Mouse (Mus musculus) neural tube, embryonic 11.5 days (tissue): Measurements from ENCODE around the gene Psen2. TPM values are rescaled to one million over a fixed set of nuclear protein-coding genes. Genes with fewer than 3 reads are reported as not detected.
A peak's percentile ranks its signal among the peaks of the same experiment; 100 is the strongest.

ENCODE experiments used
- ATAC-seq: fragments of 200-750 bp; cut with Nextera tagmentation; 2 replicates; pipeline ENCODE4 v1.8.0; 2017; ENCODE audit warnings: moderate number of reproducible peaks, mild to moderate bottlenecking, moderate TSS enrichment, moderate library complexity; ENCODE audit not compliant: insufficient read depth, low FRiP score, low TSS enrichment
- DNase-seq: peaks from one replicate; pipeline ENCODE4 v3.0.0-alpha.2; 2015; ENCODE audit warnings: low spot score
- H3K27ac ChIP-seq: fragments of 300-500 bp; sonication (generic); 2 replicates; pipeline ENCODE4 v1.5.1; 2014; ENCODE audit warnings: low read depth, mild to moderate bottlenecking, low read length
- H3K27me3 ChIP-seq: fragments of 300-500 bp; sonication (generic); 2 replicates; pipeline ENCODE4 v1.6.1; 2014; ENCODE audit warnings: mild to moderate bottlenecking, low read length, mixed read lengths; ENCODE audit not compliant: control insufficient read depth, insufficient read depth
- H3K36me3 ChIP-seq: fragments of 300-500 bp; sonication (generic); 2 replicates; pipeline ENCODE4 v1.6.1; 2014; ENCODE audit warnings: mild to moderate bottlenecking, low read length, moderate library complexity, mixed read lengths; ENCODE audit not compliant: control insufficient read depth, insufficient read depth
- H3K4me1 ChIP-seq: fragments of 300-500 bp; sonication (generic); 2 replicates; pipeline ENCODE4 v1.6.1; 2014; ENCODE audit warnings: low read length, mixed read lengths; ENCODE audit not compliant: control insufficient read depth, insufficient read depth
- H3K4me2 ChIP-seq: fragments of 300-500 bp; sonication (generic); 2 replicates; pipeline ENCODE4 v1.6.1; 2014; ENCODE audit warnings: low read depth, mild to moderate bottlenecking, moderate library complexity
- H3K4me3 ChIP-seq: fragments of 300-500 bp; sonication (generic); 2 replicates; pipeline ENCODE4 v1.5.1; 2014; ENCODE audit warnings: low read depth, low read length
- H3K9ac ChIP-seq: fragments of 300-500 bp; sonication (generic); 2 replicates; pipeline ENCODE4 v1.6.1; 2014; ENCODE audit warnings: mild to moderate bottlenecking, low read length
- H3K9me3 ChIP-seq: fragments of 300-500 bp; sonication (generic); 2 replicates; pipeline ENCODE4 v1.6.1; 2016; ENCODE audit warnings: low read length; ENCODE audit not compliant: control insufficient read depth
- WGBS: fragments of 180-500 bp; shearing (Covaris S2); extraction: QIAGEN DNeasy Blood & Tissue Kit; methylation state at CpG from one replicate; pipeline ENCODE4 v1.1.7; 2014; 5-methylcytosine and 5-hydroxymethylcytosine counted together
- polyA plus RNA-seq: library from polyadenylated mRNA; unstranded; fragments of >200 nt; fragmentation: Nextera tagmentation; extraction: Ambion mirVana; gene quantifications from 2 replicates; pipeline ENCODE4 v1.2.1, GENCODE M21; 2014

Psen2 gene
- polyA plus RNA-seq, 1 experiment from 2014 or later, result 7.5 TPM

DNA sequence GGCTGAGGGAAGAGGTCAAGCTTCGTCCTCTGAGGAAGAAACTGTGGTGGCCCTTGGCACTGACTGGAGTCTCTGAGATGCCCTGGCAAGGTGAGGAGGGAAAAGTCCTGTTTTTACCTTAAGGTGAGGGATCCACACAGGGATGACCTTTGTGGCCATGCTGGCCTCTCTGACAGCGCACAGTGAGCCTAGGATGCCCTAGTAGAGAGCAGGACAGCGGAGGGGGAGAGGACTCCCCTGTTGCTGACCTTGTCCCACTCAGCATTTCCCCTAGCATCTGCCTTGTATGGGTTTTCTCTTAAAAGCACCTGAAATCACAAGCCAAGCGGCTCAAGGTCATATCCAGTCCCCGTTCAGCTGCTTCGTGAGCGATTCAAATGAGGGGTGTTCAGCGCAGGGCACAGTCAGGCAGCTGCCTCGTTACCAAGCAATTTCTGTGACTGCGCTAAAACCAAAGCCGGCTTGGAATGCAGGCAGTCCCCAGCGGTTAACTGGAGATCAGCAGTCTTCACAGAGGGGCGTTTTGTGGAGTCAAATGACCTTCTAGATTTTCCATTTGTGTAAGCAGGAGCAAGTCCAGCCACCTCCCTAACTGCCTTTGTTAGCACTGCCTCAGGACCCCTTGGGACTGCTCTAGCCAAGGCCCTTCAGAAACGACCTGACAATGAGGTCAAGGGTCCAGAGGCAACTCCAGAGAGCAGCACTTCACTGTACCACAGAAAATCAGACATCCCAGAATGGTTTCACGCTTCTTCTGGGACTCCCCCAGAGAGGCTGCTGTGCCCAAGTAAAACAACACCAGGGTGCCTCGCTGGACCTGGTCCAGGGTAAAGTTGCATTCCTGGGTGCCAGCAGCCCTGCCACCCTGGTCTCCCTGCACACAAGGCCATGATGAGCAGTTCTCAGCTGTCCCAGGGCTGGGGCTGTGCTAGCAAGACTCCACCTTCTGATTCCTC is 20.9 kb upstream of the Psen2 start:
- no peaks in the 10 kb centered on the region for H3K36me3 ChIP-seq
- H3K4me1 ChIP-seq, result peaks cover 7% of the 10 kb centered on the region
- DNase-seq, result peak; percentile 66
- peak overlapping the region; percentile 37 for H3K9ac ChIP-seq
- no peaks in the 10 kb centered on the region for H3K27me3 ChIP-seq
- 25% methylated on average over 16 of the region's 16 CpGs for WGBS
- H3K9me3 ChIP-seq, result no peaks in the 10 kb centered on the region
- no peak overlapping the region for H3K4me2 ChIP-seq
- H3K4me3 ChIP-seq, result no peak overlapping the region
- peak; percentile 41; the same call in 1 of the 2 replicates for ATAC-seq
- H3K27ac ChIP-seq, result 0 out of 2 replicates have a peak overlapping the region, but pooled peaks have one; percentile 44

DNA sequence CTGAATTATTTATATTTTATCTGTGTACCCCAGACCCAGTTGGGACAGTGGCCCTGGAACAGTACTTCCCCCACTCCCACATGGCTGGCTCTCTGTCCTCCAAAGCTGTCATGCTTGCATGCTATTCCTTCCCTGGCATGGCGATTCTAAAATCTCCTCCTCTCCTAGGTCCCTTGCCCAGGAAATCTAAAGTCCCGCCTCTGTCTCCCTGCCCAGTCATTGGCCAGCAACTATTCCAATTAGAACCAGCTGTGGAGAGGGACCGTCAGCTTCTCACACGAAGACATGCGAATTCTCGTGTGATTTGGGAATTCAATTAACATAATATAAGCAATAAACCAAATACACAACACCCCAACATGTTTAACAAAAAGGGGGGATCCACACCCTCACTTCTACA is 19.3 kb upstream of the Psen2 start:
- H3K4me2 ChIP-seq, result no peak overlapping the region
- WGBS, result 63% methylated on average over 6 of the region's 6 CpGs
- ATAC-seq, result no peak

DNA sequence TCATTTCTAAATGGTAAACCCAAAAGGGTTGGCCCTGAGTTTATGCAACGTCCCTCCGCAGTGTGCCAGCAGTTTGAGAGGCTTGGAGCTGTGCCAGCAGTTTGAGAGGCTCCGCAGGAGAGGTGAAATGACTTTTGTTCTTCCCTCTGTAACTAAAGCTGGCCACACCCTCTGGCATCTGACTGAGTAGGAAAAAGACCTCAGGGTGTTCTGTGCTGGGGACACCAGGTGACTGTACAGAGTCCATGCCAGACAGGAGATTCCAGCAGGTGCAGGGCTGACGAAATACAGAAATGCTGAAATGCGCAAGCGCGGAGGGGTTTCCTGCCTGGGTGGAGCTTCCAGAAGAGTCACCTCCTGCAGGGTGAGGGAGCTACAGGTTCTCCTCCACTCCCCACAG is 16.4 kb upstream of the Psen2 start:
- H3K4me2 ChIP-seq, result no peak overlapping the region

More for the DNA sequence above, 19.3 kb upstream of the Psen2 start:
- Histone ChIP-seq H3K9ac (no peak overlapping the region), H3K27ac (no peak overlapping the region), H3K36me3 (no peaks in the 10 kb centered on the region), H3K27me3 (no peaks in the 10 kb centered on the region), H3K9me3 (no peaks in the 10 kb centered on the region), H3K4me1 (peaks cover 7% of the 10 kb centered on the region), H3K4me3 (no peak overlapping the region)
- no peak for DNase-seq

DNA sequence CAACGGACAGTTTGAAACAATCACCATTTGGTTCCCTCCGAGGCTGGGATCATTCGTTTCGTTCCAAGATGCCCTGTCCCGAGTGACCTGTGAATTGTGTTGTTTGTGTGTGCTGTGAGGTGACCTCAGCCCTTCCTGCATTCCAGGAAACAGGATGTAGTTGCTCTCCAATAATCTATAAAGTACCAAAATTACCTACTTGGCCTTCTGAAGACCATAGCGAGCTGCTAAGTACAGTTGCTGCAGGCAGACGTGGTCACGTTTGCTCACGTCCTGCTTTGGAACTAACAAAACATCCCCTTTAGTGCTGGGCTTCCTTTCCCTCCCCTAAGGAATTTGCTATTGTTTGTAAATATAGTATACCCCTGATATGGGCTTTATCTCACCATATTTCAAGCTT is 14.3 kb upstream of the Psen2 start:
- no peaks in the 10 kb centered on the region for H3K36me3 ChIP-seq
- no peaks in the 10 kb centered on the region for H3K4me1 ChIP-seq
- H3K9ac ChIP-seq, result no peak overlapping the region
- H3K27ac ChIP-seq, result no peak overlapping the region
- WGBS, result 82% methylated on average over 9 of the region's 9 CpGs
- H3K4me3 ChIP-seq, result no peak overlapping the region
- DNase-seq (no peak), ATAC-seq (no peak)
- no peaks in the 10 kb centered on the region for H3K9me3 ChIP-seq
- H3K4me2 ChIP-seq, result no peak overlapping the region
- H3K27me3 ChIP-seq, result no peaks in the 10 kb centered on the region

More for the DNA sequence above, 16.4 kb upstream of the Psen2 start:
- Histone ChIP-seq H3K9me3 (no peaks in the 10 kb centered on the region), H3K9ac (no peak overlapping the region), H3K27ac (no peak overlapping the region), H3K36me3 (no peaks in the 10 kb centered on the region), H3K4me1 (peaks cover 7% of the 10 kb centered on the region), H3K4me3 (no peak overlapping the region), H3K27me3 (no peaks in the 10 kb centered on the region)
- no peak for ATAC-seq
- WGBS, result 52% methylated on average over 7 of the region's 7 CpGs
- no peak for DNase-seq

DNA sequence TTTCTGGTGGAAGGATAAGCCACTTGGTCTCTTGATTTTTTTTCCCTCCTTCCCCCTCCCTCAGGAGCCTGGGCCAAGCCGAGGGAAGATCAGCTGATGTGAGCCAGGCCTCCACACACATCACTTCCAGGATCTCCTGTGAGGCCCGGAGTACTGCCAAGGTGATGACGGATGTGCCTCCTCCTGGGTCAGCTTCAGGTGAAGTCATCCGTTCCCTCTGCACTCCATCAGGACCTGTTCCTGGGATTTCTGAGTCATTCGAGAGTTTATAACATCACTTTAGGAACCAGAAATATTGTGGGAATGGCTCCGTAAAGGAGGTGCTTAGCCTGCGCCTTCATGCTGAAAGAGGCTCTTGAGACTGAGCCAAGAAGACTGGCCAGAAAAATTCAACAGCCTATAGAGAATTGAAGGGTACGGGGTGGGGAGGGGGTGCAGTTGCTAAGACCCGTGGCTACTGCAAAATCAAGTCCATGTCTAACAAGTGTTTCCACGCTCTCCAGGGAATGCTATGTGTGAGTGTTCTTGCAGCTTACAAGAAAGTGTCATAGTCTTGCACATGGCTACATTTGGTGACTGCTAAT is 11.6 kb upstream of the Psen2 start:
- WGBS, result 85% methylated on average over 10 of the region's 10 CpGs
- no peaks in the 10 kb centered on the region for H3K36me3 ChIP-seq
- no peak overlapping the region for H3K27ac ChIP-seq
- no peaks in the 10 kb centered on the region for H3K4me1 ChIP-seq
- H3K27me3 ChIP-seq, result no peaks in the 10 kb centered on the region
- no peak for DNase-seq
- H3K4me2 ChIP-seq, result no peak overlapping the region
- no peaks in the 10 kb centered on the region for H3K9me3 ChIP-seq
- H3K9ac ChIP-seq, result no peak overlapping the region
- H3K4me3 ChIP-seq, result no peak overlapping the region
- ATAC-seq, result no peak

DNA sequence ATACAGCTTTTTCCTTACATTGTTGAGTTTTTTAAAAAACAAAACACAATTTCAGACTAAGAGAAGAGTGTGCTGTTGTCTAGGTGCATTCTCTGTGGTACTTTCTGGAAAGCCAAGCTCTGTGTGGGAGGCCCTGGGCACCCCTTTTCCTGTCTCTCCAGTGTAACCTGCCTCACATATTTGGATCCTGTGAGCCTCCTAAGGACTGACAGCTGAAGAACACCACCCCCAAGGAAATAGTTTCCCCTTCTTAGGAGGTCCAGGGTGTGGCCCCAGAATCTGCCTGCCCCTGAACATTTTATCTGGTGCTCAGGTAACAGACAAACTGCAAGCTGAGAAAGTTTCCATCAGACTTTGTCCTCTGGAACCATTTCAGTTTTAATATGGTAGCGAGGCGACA is 5.8 kb upstream of the Psen2 start:
- no peaks in the 10 kb centered on the region for H3K9me3 ChIP-seq
- no peak overlapping the region for H3K4me3 ChIP-seq
- no peaks in the 10 kb centered on the region for H3K4me1 ChIP-seq
- no peaks in the 10 kb centered on the region for H3K27me3 ChIP-seq
- DNase-seq, result no peak
- H3K27ac ChIP-seq, result no peak overlapping the region
- no peak overlapping the region for H3K4me2 ChIP-seq
- no peak overlapping the region for H3K9ac ChIP-seq
- WGBS, result 93% methylated on average over 2 of the region's 2 CpGs
- H3K36me3 ChIP-seq, result no peaks in the 10 kb centered on the region
- no peak for ATAC-seq

DNA sequence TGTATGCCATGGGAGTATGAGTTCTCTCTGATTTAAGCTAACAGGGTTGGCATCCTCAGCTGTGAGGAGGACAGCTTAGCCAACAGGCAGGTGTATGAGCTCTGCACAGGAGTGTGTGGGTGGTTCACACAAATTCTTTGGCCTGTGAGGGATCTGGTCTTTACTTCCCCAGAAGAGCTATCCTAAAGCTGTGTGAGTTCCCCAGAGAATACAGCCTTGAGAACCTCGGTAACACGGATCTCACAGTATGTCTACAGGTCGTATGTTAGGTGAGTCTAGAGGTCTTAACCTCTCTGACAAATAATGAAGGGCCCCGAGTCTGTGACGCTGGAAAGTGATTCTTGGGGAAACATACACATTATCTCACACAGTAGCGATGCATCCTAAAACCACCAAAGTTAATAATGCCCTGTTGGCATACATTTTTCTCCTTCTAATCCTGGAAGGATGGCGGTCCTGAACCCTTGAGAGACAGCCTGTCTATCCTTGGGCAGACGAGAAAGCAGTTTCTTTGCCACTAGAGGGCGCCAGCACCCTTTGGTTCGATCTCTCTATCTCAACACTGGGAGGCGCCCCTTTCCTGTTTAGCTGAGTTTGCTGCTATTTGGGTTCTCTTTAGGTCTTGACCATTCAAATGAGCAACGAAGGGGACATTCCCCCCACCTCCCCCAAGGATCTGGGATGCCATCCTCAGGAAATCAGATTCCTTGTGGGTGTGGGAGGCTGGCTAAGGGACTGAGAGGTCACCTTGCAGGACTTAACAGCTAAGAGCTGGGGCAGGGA is 5.2 kb upstream of the Psen2 start:
- WGBS, result 16% methylated on average over 12 of the region's 12 CpGs
- no peak overlapping the region for H3K9ac ChIP-seq
- no peaks in the 10 kb centered on the region for H3K36me3 ChIP-seq
- no peaks in the 10 kb centered on the region for H3K4me1 ChIP-seq
- no peak overlapping the region for H3K27ac ChIP-seq
- no peak overlapping the region for H3K4me2 ChIP-seq
- no peak overlapping the region for H3K4me3 ChIP-seq
- no peaks in the 10 kb centered on the region for H3K9me3 ChIP-seq
- DNase-seq (peak; percentile 89), ATAC-seq (peak; percentile 73)
- H3K27me3 ChIP-seq, result no peaks in the 10 kb centered on the region

DNA sequence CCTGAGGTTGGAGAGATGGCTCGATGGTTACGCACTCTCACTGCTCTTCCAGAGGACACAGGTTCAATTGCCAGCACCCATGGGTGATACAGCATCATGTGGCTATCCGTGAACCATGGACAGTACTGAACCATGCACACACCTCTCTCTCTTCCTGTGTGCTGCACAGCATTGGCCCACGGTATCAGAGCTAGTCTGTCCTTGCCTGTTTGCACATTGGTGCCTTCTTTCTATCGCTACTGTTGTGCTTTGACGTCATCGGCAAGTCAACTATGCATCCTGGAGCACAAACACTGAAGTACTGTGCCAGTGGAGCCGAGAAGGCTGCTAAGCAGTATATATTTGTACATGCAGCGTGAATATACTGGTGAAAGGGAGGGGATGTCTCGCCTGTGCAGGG is 3.9 kb upstream of the Psen2 start:
- WGBS, result 81% methylated on average over 10 of the region's 10 CpGs
- H3K4me2 ChIP-seq, result no peak overlapping the region
- DNase-seq (no peak), ATAC-seq (no peak)
- H3K9ac ChIP-seq, result no peak overlapping the region
- no peaks in the 10 kb centered on the region for H3K27me3 ChIP-seq
- no peaks in the 10 kb centered on the region for H3K9me3 ChIP-seq
- H3K36me3 ChIP-seq, result no peaks in the 10 kb centered on the region
- H3K4me1 ChIP-seq, result no peaks in the 10 kb centered on the region
- no peak overlapping the region for H3K4me3 ChIP-seq
- no peak overlapping the region for H3K27ac ChIP-seq
